Mouse (Mus musculus) midbrain, embryonic 10.5 days (tissue): ENCODE data around the gene Cd248. TPM values are rescaled to one million over a fixed set of nuclear protein-coding genes. Genes with fewer than 3 reads are reported as not detected.

ENCODE experiments used
- DNase-seq: peaks from one replicate; pipeline ENCODE4 v3.0.0-alpha.2; 2017; ENCODE audit warnings: low spot score
- H3K27ac ChIP-seq: fragments of 300-500 bp; sonication (generic); replicated peaks from 2 replicates; pipeline ENCODE4 v1.5.1; 2016; ENCODE audit warnings: mild to moderate bottlenecking
- H3K27me3 ChIP-seq: fragments of 300-500 bp; sonication (generic); 2 replicates; pipeline ENCODE4 v1.6.1; 2016; ENCODE audit warnings: low read depth, mild to moderate bottlenecking; ENCODE audit not compliant: poor library complexity, severe bottlenecking
- H3K36me3 ChIP-seq: fragments of 300-500 bp; sonication (generic); 2 replicates; pipeline ENCODE4 v1.6.1; 2016; ENCODE audit warnings: mild to moderate bottlenecking, moderate library complexity
- H3K4me1 ChIP-seq: fragments of 300-500 bp; sonication (generic); 2 replicates; pipeline ENCODE4 v1.6.1; 2016
- H3K4me3 ChIP-seq: fragments of 300-500 bp; sonication (generic); 2 replicates; pipeline ENCODE4 v1.5.1; 2016; ENCODE audit warnings: mild to moderate bottlenecking, moderate library complexity
- H3K9me3 ChIP-seq: fragments of 300-500 bp; sonication (generic); replicated peaks from 2 replicates; pipeline ENCODE4 v1.6.1; 2016; ENCODE audit warnings: mild to moderate bottlenecking
- WGBS: fragments of 180-500 bp; shearing (Covaris S2); methylation state at CpG from one replicate; pipeline ENCODE4 v1.1.7; 2016; 5-methylcytosine and 5-hydroxymethylcytosine counted together
- polyA plus RNA-seq: library from polyadenylated mRNA; unstranded; fragments of >200 nt; fragmentation: Nextera tagmentation; extraction: Ambion mirVana; gene quantifications from 2 replicates; pipeline ENCODE4 v1.2.1, GENCODE M21; 2016

Gene Cd248
- polyA plus RNA-seq, 1 experiment from 2014 or later = 25.3 TPM

DNA sequence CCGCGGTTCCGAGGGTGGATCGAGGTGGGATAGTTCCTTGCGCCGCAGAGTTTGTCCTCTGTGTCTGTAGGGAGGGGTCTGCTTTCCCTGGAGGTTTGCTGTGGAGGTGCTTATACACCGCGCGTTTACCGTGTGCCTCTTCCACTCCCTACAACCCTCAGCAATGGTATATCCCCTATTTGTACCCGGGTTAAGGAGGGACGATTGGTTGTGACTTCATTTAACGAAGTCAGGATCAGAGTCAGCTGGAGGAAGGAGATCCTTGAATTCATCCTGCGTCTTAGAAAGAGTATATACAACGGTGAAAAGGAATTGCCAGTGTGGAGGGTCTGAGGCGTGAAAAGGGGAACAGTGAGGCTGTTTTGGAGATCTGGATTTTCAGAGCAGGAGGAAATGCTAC lies 26.3 kb upstream of the Cd248 start:
- H3K27ac ChIP-seq = peak overlapping the region; percentile 83
- H3K36me3 ChIP-seq = peaks cover 38% of the 10 kb centered on the region
- peak overlapping the region; percentile 95 for H3K4me3 ChIP-seq
- peaks cover 49% of the 10 kb centered on the region for H3K4me1 ChIP-seq
- 3% methylated on average over 16 of the region's 16 CpGs for WGBS
- DNase-seq = no peak
- peaks cover 9% of the 10 kb centered on the region for H3K27me3 ChIP-seq
- no peaks in the 10 kb centered on the region for H3K9me3 ChIP-seq

DNA sequence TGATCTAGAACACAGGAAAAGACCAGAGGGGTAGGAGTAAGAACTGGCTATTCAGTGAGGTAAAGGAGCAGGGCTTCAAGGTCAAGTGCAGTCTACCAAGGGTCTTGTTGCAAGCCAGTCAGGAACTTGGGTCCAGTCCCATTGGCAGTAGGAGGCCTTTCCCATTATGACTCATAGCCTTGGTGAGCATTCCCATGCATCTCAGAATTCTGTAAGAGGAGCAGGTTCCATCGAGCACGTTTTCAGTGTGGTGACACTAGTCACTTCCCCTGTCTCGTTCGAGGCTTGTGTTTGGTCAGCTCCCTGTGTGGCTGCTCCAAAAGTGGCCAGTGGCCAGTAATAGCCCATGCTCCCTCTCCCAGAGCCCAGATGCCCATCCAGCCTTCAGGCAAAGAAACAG lies 22.3 kb upstream of the Cd248 start:
- Histone ChIP-seq H3K4me1 (peaks cover 46% of the 10 kb centered on the region), H3K4me3 (no peak overlapping the region), H3K36me3 (peaks cover 68% of the 10 kb centered on the region), H3K9me3 (no peaks in the 10 kb centered on the region), H3K27ac (no peak overlapping the region), H3K27me3 (peaks cover 6% of the 10 kb centered on the region)
- no peak for DNase-seq
- WGBS = 84% methylated on average over 4 of the region's 4 CpGs

DNA sequence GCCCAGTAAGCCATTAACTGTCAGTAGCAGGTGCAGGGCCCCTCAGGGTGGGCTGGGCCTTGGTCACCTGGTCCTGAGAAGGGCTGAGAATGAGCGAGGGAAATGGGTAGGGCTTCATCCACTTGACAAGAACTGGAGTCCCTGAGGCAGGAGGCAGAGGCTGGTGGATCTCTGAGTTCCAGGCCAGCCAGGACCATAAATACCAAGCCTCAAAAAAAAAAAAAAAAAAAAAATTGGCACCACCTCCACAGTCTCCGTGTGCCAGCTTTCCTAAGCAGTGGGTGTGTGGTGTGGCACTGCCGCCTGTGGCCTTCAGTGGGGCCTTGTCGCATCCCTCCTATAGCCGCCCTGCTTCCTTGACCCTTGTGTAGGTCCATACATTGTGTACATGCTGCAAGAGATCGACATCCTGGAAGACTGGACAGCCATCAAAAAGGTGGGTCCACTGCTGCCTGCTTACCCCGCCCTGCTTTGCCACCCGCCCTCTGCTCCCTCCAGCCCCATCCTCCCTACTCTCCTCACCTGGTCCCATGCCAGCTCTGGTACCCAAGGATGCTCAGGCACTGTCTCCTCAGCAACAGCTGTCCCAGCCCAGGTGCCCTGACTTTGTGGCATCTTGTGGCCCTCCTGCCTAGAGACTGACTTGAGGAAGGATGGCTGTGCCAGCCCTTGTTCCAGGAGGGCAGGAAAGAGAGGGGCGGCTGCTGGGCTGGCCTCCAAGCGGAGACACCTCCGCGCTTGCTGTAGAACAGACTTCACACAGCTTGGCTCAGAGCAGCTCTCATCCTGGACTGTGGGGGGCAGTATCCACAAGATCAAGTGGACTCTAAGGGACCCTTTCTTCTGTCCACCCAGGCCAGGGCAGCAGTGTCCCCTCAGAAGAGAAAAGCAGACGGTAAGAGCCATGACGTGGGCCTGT lies 19.5 kb upstream of the Cd248 start:
- H3K4me3 ChIP-seq = no peak overlapping the region
- H3K27ac ChIP-seq = 0 out of 2 replicates have a peak overlapping the region, but pooled peaks have one; percentile 3
- H3K9me3 ChIP-seq = no peaks in the 10 kb centered on the region
- H3K27me3 ChIP-seq = peaks cover 35% of the 10 kb centered on the region
- peaks cover 49% of the 10 kb centered on the region for H3K4me1 ChIP-seq
- peaks cover 58% of the 10 kb centered on the region for H3K36me3 ChIP-seq
- DNase-seq = no peak
- 82% methylated on average over 14 of the region's 14 CpGs for WGBS

GRCm38 (mm10) chr19:5049325-5049724 lies 18.6 kb upstream of the Cd248 start:
- Histone ChIP-seq H3K27ac (no peak overlapping the region; the same call in 1 of the 2 replicates), H3K4me1 (peaks cover 49% of the 10 kb centered on the region), H3K9me3 (no peaks in the 10 kb centered on the region), H3K27me3 (peaks cover 43% of the 10 kb centered on the region), H3K36me3 (peaks cover 50% of the 10 kb centered on the region), H3K4me3 (0 out of 2 replicates have a peak overlapping the region, but pooled peaks have one; percentile 18)
- 46% methylated on average over 6 of the region's 6 CpGs for WGBS
- DNase-seq = no peak

DNA sequence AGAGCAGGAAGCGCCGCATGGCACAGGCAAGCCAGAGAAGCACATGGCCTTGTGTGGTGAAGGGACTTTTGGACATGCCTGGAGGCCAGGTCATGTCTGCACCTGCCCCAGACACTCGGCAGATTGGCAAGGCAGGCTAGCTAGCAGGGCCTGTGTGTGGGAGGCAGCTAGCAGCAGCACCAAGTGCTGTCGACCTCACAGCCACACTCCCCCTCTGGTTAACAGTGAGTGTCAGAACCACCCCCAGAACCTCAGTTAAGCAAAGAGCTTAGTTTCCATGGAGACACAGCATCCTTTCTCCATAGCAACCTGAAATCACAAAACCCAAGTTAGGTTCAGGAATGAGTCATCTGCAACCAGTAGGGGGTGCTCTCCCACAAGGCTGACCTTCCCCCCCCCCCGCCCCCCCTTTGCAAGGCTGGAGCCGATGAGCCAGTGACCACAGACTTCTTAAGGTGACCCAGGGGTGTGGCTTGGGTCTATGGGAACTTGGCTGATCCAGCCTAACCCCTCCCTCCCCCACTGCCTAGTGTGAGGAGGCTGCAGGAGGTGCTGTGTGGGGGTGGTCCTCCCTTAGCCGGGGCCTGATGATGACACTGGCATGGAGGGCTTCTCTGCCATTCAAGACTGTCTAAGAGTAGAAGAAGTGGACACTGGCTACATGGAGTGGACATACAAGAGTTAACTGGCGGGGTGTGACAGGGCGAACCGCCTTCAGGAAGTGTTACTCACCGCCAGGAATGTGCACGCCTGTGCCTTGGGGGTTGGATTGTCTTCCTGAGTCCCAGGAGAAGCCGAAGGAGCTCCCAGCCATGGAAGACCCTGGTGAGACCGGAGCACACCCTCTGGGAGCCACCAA lies 17.6 kb upstream of the Cd248 start, which contains the start of gene Rin1:
Gene Rin1 (plus strand): TSS at position 435 of the 859 bp plus-strand sequence.
- Histone ChIP-seq H3K36me3 (peaks cover 44% of the 10 kb centered on the region), H3K9me3 (no peaks in the 10 kb centered on the region), H3K4me1 (peaks cover 49% of the 10 kb centered on the region), H3K4me3 (peak within 1 kb of the TSS; percentile 36), H3K27me3 (peaks cover 51% of the 10 kb centered on the region), H3K27ac (peak within 1 kb of the TSS; percentile 63)
- DNase-seq = peak; percentile 79
- WGBS = 15% methylated on average over 13 of the region's 14 CpGs

- 5% methylated on average over 17 of the region's 17 CpGs for WGBS
- H3K36me3 ChIP-seq = peaks cover 36% of the 10 kb centered on the region
- H3K27ac ChIP-seq = peak overlapping the region; percentile 63
- DNase-seq = no peak
- H3K9me3 ChIP-seq = no peaks in the 10 kb centered on the region
- H3K4me1 ChIP-seq = peaks cover 49% of the 10 kb centered on the region
- peaks cover 54% of the 10 kb centered on the region for H3K27me3 ChIP-seq
- peak overlapping the region; percentile 36 for H3K4me3 ChIP-seq
Measured at GRCm38 (mm10) chr19:5051031-5051430, 16.8 kb upstream of the Cd248 start.

- H3K4me1 ChIP-seq = peaks cover 54% of the 10 kb centered on the region
- H3K27me3 ChIP-seq = peaks cover 57% of the 10 kb centered on the region
- peaks cover 32% of the 10 kb centered on the region for H3K36me3 ChIP-seq
- 41% methylated on average over 3 of the region's 3 CpGs for WGBS
- no peak for DNase-seq
- peak overlapping the region; percentile 36 for H3K4me3 ChIP-seq
- H3K9me3 ChIP-seq = no peaks in the 10 kb centered on the region
- H3K27ac ChIP-seq = peak overlapping the region; percentile 63
Measured at GRCm38 (mm10) chr19:5051515-5051914, 16.4 kb upstream of the Cd248 start.

- Histone ChIP-seq H3K27ac (0 out of 2 replicates have a peak overlapping the region, but pooled peaks have one; percentile 7), H3K27me3 (peaks cover 64% of the 10 kb centered on the region), H3K36me3 (peaks cover 24% of the 10 kb centered on the region), H3K4me3 (peak overlapping the region; percentile 19), H3K9me3 (no peaks in the 10 kb centered on the region), H3K4me1 (peaks cover 54% of the 10 kb centered on the region)
- no peak for DNase-seq
- WGBS = 23% methylated on average over 25 of the region's 25 CpGs
Measured at GRCm38 (mm10) chr19:5052166-5052822, 15.6 kb upstream of the Cd248 start.

DNA sequence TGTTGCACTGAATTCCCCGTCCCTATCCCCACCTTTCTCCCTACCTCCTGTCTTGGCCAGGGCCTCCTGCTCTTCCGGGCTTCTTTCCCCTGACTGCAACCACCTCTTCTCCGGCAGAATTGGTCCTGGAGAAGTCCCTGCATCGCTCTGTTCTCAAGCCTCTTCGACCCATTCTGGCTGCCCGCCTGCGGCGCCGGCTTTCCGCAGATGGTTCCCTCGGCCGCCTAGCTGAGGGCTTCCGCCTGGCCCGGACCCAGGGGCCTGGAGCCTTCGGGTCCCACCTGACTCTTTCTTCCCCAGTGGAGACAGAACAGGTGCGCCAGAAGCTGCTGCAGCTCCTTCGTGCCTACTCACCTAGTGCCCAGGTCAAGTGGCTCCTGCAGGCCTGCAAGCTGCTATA lies 15.0 kb upstream of the Cd248 start:
- peak overlapping the region; percentile 19; the same call in 1 of the 2 replicates for H3K4me3 ChIP-seq
- peaks cover 55% of the 10 kb centered on the region for H3K4me1 ChIP-seq
- WGBS = 63% methylated on average over 17 of the region's 17 CpGs
- peaks cover 70% of the 10 kb centered on the region for H3K27me3 ChIP-seq
- DNase-seq = no peak
- H3K9me3 ChIP-seq = no peaks in the 10 kb centered on the region
- H3K27ac ChIP-seq = no peak overlapping the region
- peaks cover 18% of the 10 kb centered on the region for H3K36me3 ChIP-seq

GRCm38 (mm10) chr19:5053909-5054308 lies 14.0 kb upstream of the Cd248 start:
- Histone ChIP-seq H3K4me1 (peaks cover 57% of the 10 kb centered on the region), H3K27me3 (peaks cover 77% of the 10 kb centered on the region)
- 17% methylated on average over 9 of the region's 9 CpGs for WGBS

DNA sequence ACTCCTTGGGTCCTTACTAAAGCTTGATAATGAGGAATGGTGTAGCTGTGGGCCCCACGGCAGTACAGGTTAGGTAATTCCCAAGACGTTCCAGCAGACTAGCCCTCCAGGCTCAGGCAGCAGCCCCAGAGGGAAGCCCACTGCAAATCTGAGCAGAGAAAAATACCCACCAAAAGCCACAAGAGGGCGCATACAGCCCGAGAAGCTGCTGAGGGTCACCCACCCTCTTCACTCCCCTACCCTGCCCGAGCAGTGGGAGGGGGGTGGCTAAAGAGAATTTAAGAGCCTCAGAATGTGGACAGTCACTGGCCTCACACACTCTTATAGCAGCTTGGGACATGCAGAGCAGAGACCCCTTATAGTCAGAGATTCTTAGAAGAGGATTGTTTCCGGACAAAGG lies 11.6 kb upstream of the Cd248 start:
- no peaks in the 10 kb centered on the region for H3K9me3 ChIP-seq
- peaks cover 64% of the 10 kb centered on the region for H3K27me3 ChIP-seq
- no peak overlapping the region; the same call in 1 of the 2 replicates for H3K27ac ChIP-seq
- H3K4me1 ChIP-seq = peaks cover 57% of the 10 kb centered on the region
- no peaks in the 10 kb centered on the region for H3K36me3 ChIP-seq
- 13% methylated on average over 6 of the region's 6 CpGs for WGBS
- H3K4me3 ChIP-seq = 0 out of 2 replicates have a peak overlapping the region, but pooled peaks have one; percentile 14
- DNase-seq = peak; percentile 67

More at GRCm38 (mm10) chr19:5053909-5054308, 14.0 kb upstream of the Cd248 start:
- H3K36me3 ChIP-seq = peaks cover 8% of the 10 kb centered on the region
- no peaks in the 10 kb centered on the region for H3K9me3 ChIP-seq
- peak; percentile 78 for DNase-seq
- no peak overlapping the region for H3K4me3 ChIP-seq
- H3K27ac ChIP-seq = no peak overlapping the region
